Mouse (Mus musculus) midbrain, embryonic 13.5 days (tissue): Measurements from ENCODE around the gene Troap. TPM values are rescaled to one million over a fixed set of nuclear protein-coding genes. Genes with fewer than 3 reads are reported as not detected.

Source experiments
- ATAC-seq: fragments of 200-750 bp; cut with Nextera tagmentation; 2 replicates; pipeline ENCODE4 v1.8.0; 2017; ENCODE audit warnings: mild to moderate bottlenecking, moderate TSS enrichment, moderate library complexity
- H3K27ac ChIP-seq: fragments of 300-500 bp; sonication (generic); 2 replicates; pipeline ENCODE4 v1.5.1; 2015; ENCODE audit warnings: inconsistent platforms, mild to moderate bottlenecking, moderate library complexity
- H3K27me3 ChIP-seq: fragments of 300-500 bp; sonication (generic); 2 replicates; pipeline ENCODE4 v1.6.1; 2015; ENCODE audit warnings: mild to moderate bottlenecking, inconsistent platforms
- H3K36me3 ChIP-seq: fragments of 300-500 bp; sonication (generic); 2 replicates; pipeline ENCODE4 v1.6.1; 2015; ENCODE audit warnings: mild to moderate bottlenecking, inconsistent platforms
- H3K4me1 ChIP-seq: fragments of 300-500 bp; sonication (generic); replicated peaks from 2 replicates; pipeline ENCODE4 v1.6.1; 2015; ENCODE audit warnings: inconsistent platforms
- H3K4me2 ChIP-seq: fragments of 300-500 bp; sonication (generic); replicated peaks from 2 replicates; pipeline ENCODE4 v1.6.1; 2015; ENCODE audit warnings: moderate library complexity, mild to moderate bottlenecking, inconsistent platforms
- H3K4me3 ChIP-seq: fragments of 300-500 bp; sonication (generic); replicated peaks from 2 replicates; pipeline ENCODE4 v1.5.1; 2015; ENCODE audit warnings: mild to moderate bottlenecking, inconsistent platforms
- H3K9ac ChIP-seq: fragments of 300-500 bp; sonication (generic); replicated peaks from 2 replicates; pipeline ENCODE4 v1.6.1; 2015; ENCODE audit warnings: mild to moderate bottlenecking, inconsistent platforms
- H3K9me3 ChIP-seq: fragments of 300-500 bp; sonication (generic); 2 replicates; pipeline ENCODE4 v1.6.1; 2016; ENCODE audit warnings: mild to moderate bottlenecking, inconsistent platforms
- WGBS: fragments of 180-500 bp; shearing (Covaris S2); methylation state at CpG from one replicate; pipeline ENCODE4 v1.1.7; 2015; 5-methylcytosine and 5-hydroxymethylcytosine counted together
- polyA plus RNA-seq: library from polyadenylated mRNA; unstranded; fragments of >200 nt; fragmentation: Nextera tagmentation; extraction: Ambion mirVana; gene quantifications from 2 replicates; pipeline ENCODE4 v1.2.1, GENCODE M21; 2015

Troap gene
- polyA plus RNA-seq, 1 experiment from 2014 or later, result 13.3 TPM

- ATAC-seq, result no peak
- 91% methylated on average over 3 of the region's 3 CpGs for WGBS
- H3K36me3 ChIP-seq, result no peaks in the 10 kb centered on the region
Measured at GRCm38 (mm10) chr15:99111139-99111538, 36.8 kb downstream of the Troap start.

DNA sequence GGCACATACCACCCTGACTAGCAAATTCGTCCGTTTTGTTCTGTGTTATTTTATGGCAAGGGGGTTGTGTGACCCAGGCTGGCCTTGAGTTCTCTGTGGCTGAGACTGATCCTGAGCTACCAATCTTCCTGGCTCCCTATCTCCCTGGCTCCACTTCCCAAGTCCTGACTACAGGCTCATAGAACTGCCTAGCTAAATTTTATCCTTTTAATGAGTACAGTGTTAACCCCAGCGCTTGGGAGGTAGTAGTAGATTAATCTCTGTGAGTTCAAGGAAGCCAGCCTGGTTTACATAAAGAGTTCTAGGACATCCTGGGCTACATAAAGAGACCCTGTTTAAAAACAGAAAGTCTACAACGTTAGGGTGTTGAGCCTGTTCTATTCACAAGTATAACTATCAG, 37.4 kb downstream of the Troap start:
- WGBS, result 71% methylated on average over 4 of the region's 4 CpGs
- ATAC-seq, result no peak
- no peak overlapping the region for H3K4me3 ChIP-seq
- no peaks in the 10 kb centered on the region for H3K36me3 ChIP-seq
- no peaks in the 10 kb centered on the region for H3K9me3 ChIP-seq
- no peaks in the 10 kb centered on the region for H3K4me1 ChIP-seq
- no peak overlapping the region for H3K4me2 ChIP-seq
- H3K9ac ChIP-seq, result no peak overlapping the region
- H3K27me3 ChIP-seq, result no peaks in the 10 kb centered on the region
- no peak overlapping the region for H3K27ac ChIP-seq

More at GRCm38 (mm10) chr15:99111139-99111538, 36.8 kb downstream of the Troap start:
- no peak overlapping the region for H3K27ac ChIP-seq
- no peak overlapping the region for H3K4me3 ChIP-seq
- no peak overlapping the region for H3K4me2 ChIP-seq
- no peaks in the 10 kb centered on the region for H3K4me1 ChIP-seq
- no peak overlapping the region for H3K9ac ChIP-seq
- no peaks in the 10 kb centered on the region for H3K27me3 ChIP-seq
- H3K9me3 ChIP-seq, result no peaks in the 10 kb centered on the region

DNA sequence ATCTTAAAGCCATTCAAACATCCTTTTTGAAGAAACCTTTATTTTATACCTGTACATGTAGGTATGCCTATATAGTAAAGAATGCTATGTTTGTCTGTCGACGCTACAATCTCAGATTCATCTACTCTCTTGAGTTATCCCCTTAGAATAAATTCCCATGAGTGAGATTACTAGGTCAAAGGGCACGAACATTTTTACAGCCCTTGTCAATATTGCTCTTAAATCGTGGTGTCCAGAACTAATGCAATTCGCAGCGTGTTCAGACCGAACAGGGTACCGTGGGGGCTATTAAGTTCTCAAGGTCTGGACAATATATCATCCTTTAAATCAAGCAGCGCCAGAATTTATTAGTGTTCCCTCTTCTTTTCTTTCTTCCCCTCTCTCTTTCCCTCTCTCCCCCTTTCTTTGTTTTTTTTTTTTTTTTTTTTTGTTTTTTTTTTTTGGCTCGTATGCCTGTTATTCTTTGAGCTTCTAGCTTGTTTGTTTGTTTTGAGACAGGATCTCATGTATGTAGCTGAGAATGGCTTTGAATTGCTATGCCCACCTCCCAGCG, 38.5 kb downstream of the Troap start:
- Histone ChIP-seq H3K9me3 (no peaks in the 10 kb centered on the region), H3K36me3 (no peaks in the 10 kb centered on the region), H3K4me1 (no peaks in the 10 kb centered on the region), H3K4me2 (no peak overlapping the region), H3K4me3 (no peak overlapping the region), H3K27me3 (no peaks in the 10 kb centered on the region), H3K27ac (no peak overlapping the region), H3K9ac (no peak overlapping the region)
- WGBS, result 63% methylated on average over 11 of the region's 11 CpGs
- no peak for ATAC-seq

GRCm38 (mm10) chr15:99113396-99113975, 39.1 kb downstream of the Troap start:
- H3K9ac ChIP-seq, result no peak overlapping the region
- no peaks in the 10 kb centered on the region for H3K9me3 ChIP-seq
- no peaks in the 10 kb centered on the region for H3K27me3 ChIP-seq
- 13% methylated on average over 9 of the region's 9 CpGs for WGBS
- H3K36me3 ChIP-seq, result no peaks in the 10 kb centered on the region
- no peaks in the 10 kb centered on the region for H3K4me1 ChIP-seq
- ATAC-seq, result no peak
- no peak overlapping the region for H3K4me2 ChIP-seq
- no peak overlapping the region for H3K27ac ChIP-seq
- H3K4me3 ChIP-seq, result no peak overlapping the region

DNA sequence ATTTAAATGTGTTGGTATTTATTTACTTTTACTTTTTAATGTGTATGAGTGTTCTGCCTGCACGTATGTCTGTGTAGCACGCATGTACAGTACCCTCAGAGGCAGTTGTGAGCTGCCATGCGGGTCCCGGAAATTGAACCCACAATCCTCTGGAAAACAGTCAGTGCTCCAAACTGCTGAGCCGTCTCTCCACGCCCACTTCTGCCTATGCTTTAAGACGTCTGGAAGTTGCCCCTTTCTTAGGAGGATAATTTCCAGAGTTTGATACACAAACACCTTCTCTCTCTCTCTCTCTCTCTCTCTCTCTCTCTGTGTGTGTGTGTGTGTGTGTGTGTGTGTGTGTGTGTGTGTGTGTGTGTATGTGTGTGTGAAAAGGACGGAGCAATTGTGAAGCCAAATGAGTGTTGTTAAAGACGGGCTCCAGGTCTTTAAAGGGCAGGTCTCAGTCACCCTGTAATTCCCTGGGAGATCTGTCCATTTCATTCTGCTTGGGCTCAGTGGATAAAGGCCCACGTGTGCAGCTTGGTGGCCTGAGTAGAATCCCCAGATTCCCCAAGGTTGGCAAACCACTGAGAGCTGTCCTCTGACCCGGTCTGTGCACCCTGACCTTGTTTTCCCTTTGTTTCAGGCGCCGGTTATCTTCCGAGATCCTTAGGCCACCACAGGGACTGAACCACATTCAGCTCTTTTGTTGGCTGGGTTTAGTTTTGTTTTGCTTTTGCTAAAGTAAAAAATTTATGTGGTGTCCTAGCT, 40.1 kb downstream of the Troap start:
- Histone ChIP-seq H3K9ac (no peak overlapping the region), H3K27me3 (no peaks in the 10 kb centered on the region), H3K4me3 (no peak overlapping the region), H3K9me3 (no peaks in the 10 kb centered on the region), H3K36me3 (no peaks in the 10 kb centered on the region), H3K4me1 (no peaks in the 10 kb centered on the region), H3K27ac (no peak overlapping the region), H3K4me2 (no peak overlapping the region)
- ATAC-seq, result no peak
- WGBS, result 50% methylated on average over 14 of the region's 14 CpGs

- H3K27me3 ChIP-seq, result no peaks in the 10 kb centered on the region
- 87% methylated on average over 7 of the region's 7 CpGs for WGBS
Measured at GRCm38 (mm10) chr15:99115065-99115423, 40.7 kb downstream of the Troap start.

GRCm38 (mm10) chr15:99116539-99116938, 42.2 kb downstream of the Troap start:
- WGBS, result 49% methylated on average over 11 of the region's 11 CpGs
- H3K4me1 ChIP-seq, result 0 out of 2 replicates have a peak, but pooled peaks cover 2% of the 10 kb centered on the region
- H3K27me3 ChIP-seq, result no peaks in the 10 kb centered on the region
- H3K9me3 ChIP-seq, result no peaks in the 10 kb centered on the region
- H3K9ac ChIP-seq, result no peak overlapping the region
- no peak overlapping the region for H3K27ac ChIP-seq
- no peak for ATAC-seq
- H3K36me3 ChIP-seq, result no peaks in the 10 kb centered on the region
- no peak overlapping the region for H3K4me2 ChIP-seq
- no peak overlapping the region for H3K4me3 ChIP-seq

More at GRCm38 (mm10) chr15:99115065-99115423, 40.7 kb downstream of the Troap start:
- Histone ChIP-seq H3K36me3 (no peaks in the 10 kb centered on the region), H3K4me2 (no peak overlapping the region), H3K27ac (no peak overlapping the region), H3K9ac (no peak overlapping the region), H3K4me1 (no peaks in the 10 kb centered on the region), H3K4me3 (no peak overlapping the region), H3K9me3 (no peaks in the 10 kb centered on the region)
- no peak for ATAC-seq

DNA sequence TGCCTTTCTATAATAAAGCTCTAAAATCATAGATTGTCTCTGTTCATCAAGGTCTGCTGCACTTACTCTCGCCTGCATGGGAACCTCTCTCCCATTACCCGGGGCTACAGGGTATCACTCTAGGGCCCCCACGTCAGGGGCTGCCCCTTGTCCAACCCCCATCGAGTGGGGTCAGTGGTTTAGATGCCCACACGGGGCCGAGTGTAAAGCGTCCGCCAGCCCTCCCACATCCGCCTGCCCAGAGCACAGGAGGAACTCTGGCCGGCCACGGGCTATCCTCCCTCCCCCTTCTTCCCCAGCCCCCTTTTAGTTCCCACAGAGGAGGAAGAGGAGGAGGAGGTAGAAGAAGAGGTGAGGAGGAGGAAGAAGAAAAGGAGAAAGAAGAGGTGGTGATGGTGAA, 46.4 kb downstream of the Troap start:
- Histone ChIP-seq H3K9ac (no peak overlapping the region), H3K9me3 (no peaks in the 10 kb centered on the region), H3K27ac (no peak overlapping the region), H3K36me3 (no peaks in the 10 kb centered on the region), H3K4me3 (no peak overlapping the region), H3K4me2 (no peak overlapping the region), H3K4me1 (peaks cover 5% of the 10 kb centered on the region), H3K27me3 (no peaks in the 10 kb centered on the region)
- WGBS, result 13% methylated on average over 11 of the region's 11 CpGs
- no peak for ATAC-seq

DNA sequence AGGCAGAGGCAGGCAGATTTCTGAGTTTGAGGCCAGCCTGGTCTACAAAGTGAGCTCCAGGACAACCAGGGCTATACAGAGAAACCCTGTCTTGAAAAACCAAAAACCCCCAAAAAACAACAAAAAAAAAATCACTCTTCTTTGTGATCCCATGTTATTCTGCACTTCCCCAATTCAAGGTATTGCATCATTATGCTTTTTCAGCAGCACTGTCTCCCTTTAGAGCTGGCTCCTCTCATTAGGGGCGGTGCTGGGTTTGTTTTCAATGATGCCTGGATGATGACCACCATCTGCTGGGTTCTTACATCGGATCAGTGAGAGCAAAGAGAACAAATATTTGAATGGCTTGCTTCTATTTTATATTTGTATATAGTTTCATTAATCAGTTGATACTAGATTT, 48.3 kb downstream of the Troap start:
- 88% methylated on average over 2 of the region's 2 CpGs for whole genome bisulfite sequencing
- no peaks in the 10 kb centered on the region for H3K36me3 ChIP-seq
- H3K9me3 ChIP-seq, result no peaks in the 10 kb centered on the region
- no peaks in the 10 kb centered on the region for H3K27me3 ChIP-seq
- ATAC-seq, result no peak
- H3K4me1 ChIP-seq, result peaks cover 9% of the 10 kb centered on the region
- no peak overlapping the region for H3K4me3 ChIP-seq
- H3K27ac ChIP-seq, result no peak overlapping the region
- H3K9ac ChIP-seq, result no peak overlapping the region
- H3K4me2 ChIP-seq, result no peak overlapping the region

DNA sequence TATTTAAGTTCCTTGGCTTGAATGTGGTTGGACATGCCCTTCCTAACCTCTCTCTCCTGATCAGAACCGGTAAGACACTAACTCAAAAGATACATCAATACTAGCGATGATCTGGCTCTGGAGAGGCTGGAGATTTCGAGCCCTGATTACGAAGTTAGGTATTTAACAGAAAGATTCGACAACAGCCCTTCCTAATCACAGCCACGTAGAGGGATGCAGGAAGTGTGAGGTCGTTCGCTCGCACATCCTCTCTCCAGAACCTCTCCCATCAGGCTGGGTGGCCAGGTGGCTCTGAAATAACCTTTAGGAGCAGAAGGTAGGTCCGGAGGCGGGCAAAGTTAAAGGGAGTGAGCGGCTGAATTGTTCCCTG, 51.3 kb downstream of the Troap start, which contains the start of gene Spats2:
Gene Spats2 (plus strand): TSS at position 206 of the 370 bp plus-strand sequence.
- Histone ChIP-seq H3K27ac (peak within 1 kb of the TSS; percentile 95), H3K36me3 (no peaks in the 10 kb centered on the region), H3K4me2 (peak within 1 kb of the TSS; percentile 68), H3K4me1 (peaks cover 38% of the 10 kb centered on the region), H3K4me3 (peak within 1 kb of the TSS; percentile 77), H3K9me3 (no peaks in the 10 kb centered on the region), H3K9ac (peak within 1 kb of the TSS; percentile 83), H3K27me3 (no peaks in the 10 kb centered on the region)
- ATAC-seq, result no peak
- WGBS, result 1% methylated on average over 12 of the region's 12 CpGs

DNA sequence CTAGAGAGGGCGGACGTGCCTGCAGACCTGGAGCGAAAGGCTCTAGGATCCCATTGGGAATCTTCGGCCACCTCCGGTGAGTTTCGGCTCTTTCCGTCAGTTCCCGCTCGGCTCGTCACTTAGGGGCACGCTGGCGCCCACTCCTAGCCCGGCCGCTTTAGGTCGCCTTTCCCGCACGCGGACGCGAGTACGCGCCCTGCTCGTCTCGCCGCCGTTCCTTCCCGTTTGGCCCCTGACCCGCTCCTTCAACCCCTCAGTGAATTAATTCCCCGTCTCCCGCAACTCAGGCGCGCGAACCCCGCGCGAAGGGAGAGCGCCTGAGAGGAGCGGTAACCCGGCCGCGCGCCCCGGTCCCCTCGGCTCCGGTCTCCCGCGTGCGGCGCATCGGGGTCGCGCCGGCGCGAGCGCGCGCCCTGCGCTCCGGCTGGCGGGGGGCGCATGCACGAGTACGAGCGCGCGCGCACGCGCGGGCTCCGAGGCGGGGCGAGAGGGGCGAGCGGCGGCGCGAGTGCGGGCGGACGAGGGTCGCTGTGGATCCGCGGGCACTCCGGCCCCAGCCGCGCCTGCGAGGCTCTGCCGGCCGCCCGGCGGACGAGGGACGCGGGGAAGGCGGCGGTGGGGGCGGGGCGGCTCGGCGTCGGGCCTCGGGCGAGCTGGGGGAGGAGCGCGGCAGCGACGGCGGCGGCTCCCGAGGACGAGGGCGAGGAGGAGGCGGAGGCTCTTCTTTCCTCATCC, 51.9 kb downstream of the Troap start:
- under 1% methylated on average over 88 of the region's 115 CpGs for WGBS
- H3K4me2 ChIP-seq, result peak overlapping the region; percentile 68

DNA sequence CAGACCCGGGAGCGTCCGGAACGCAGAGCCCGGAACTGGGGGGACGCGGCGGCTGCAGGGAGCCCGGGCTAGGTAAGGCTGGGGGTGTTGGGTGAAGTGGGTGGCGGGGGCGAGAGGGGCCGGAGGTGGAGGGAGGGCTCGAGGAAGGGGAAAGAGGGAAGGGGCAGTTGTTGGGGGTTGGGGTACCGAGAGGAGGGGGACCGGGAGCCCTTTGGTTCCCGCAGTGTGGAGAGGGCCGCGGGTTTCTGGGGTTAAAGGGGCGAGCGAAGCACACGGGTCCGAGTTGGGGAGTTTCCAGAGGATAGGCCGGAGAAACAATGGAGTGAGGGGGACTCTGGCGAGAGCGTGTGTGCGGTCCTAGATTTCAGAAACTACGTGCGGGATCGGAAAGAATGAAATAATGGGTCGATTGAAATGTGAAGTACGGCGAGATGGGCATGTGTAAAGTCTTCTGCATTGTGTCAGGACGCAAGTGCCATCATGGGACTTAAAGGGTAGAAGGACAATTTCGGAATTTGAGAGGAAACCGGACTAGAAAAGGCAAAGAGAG, 52.5 kb downstream of the Troap start:
- H3K9ac ChIP-seq, result peak overlapping the region; percentile 83
- peak overlapping the region; percentile 95 for H3K27ac ChIP-seq
- peak overlapping the region; percentile 68 for H3K4me2 ChIP-seq
- no peaks in the 10 kb centered on the region for H3K9me3 ChIP-seq
- peak overlapping the region; percentile 77 for H3K4me3 ChIP-seq
- no peaks in the 10 kb centered on the region for H3K27me3 ChIP-seq
- no peaks in the 10 kb centered on the region for H3K36me3 ChIP-seq
- ATAC-seq, result peak; percentile 77
- WGBS, result under 1% methylated on average over 34 of the region's 35 CpGs
- peaks cover 48% of the 10 kb centered on the region for H3K4me1 ChIP-seq

More for the DNA sequence above, 51.9 kb downstream of the Troap start:
- Histone ChIP-seq H3K36me3 (no peaks in the 10 kb centered on the region), H3K9me3 (no peaks in the 10 kb centered on the region), H3K27me3 (no peaks in the 10 kb centered on the region), H3K27ac (peak overlapping the region; percentile 95), H3K9ac (peak overlapping the region; percentile 83), H3K4me3 (peak overlapping the region; percentile 77), H3K4me1 (peaks cover 42% of the 10 kb centered on the region)
- peak; percentile 93 for ATAC-seq
